Mouse (Mus musculus): ENCODE measurements around the gene Ciart. TPM values are rescaled to one million over a fixed set of nuclear protein-coding genes. Genes with fewer than 3 reads are reported as not detected.

Ciart gene
- 100 to 1,000 TPM; 140 to 198 TPM for total RNA-seq (2023)

GRCm38 (mm10) chr3:95881979-95882815 lies at the start of gene Ciart:
Gene Ciart, minus strand, starts transcription at chr3:95882251.

DNA sequence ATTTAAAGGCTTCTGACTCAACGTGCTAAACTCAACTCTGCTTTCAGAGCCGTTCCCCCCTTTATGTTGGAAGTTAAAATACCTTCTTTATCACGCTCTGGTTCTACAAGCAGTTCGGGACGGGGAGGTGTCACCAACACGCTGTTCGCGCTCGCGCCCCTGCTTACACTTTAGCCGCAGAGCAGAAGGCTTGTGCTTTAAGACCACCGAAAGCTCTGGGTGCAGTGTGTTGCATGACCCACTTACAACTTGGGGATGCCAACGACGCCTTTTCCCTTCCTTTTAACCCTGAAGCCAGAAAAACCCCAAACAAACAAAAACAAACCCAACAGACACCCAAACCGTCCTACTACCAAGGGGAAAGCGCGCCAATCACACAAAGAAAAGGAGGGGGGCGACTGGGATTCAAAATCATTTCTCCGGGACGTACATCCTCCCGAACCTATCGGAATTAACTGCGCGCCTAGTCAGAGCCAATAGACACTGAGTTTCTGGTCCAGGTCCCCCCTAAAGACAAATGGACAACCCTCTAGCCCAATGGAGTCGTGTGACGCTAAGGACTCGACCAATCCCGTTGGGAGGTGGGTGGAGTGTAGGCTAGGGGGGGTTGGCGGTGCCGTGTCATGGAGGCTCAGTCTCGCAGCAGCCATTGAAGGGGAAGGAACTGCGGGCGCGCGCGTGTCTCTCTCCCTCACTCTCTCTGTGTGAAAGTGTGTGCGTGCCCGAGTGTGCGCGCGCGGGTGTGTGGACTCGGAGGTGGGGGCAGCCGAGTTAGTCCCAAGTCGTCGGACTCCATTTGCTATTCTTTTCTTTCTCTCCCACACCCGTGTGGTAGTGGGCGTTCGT lies 46.8 kb upstream of the Ciart start, which contains the start of gene Anp32e:
Anp32e (plus strand) TSS at position 589 of the 846 bp plus-strand sequence.

DNA sequence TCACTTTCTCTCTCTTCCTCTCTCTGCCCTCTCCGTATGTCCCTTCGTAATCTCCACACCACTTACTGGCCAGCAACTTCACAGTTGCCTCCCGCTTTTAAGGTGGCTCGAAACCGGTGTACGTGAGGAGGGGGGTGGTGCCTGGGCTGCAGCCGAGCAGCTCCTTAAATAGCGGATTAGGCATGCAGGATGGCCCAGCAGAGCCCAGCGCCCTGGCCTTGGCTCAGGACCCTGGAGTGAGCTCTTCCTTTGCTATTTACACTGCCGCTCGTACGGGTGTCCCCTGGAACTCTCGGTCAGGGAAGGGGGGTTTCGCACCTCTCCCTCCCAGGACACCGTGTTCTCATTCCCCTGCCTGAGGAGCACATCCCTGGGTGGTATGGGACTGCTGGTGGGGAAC lies 22.5 kb upstream of the Ciart start, which contains the start of gene Car14:
Car14 (minus strand) TSS at position 124 of the 400 bp plus-strand sequence.

GRCm38 (mm10) chr3:95893606-95894316 lies 11.7 kb upstream of the Ciart start, which contains the start of gene Aph1a:
Gene Aph1a, plus strand, starts transcription at chr3:95893969.

GRCm38 (mm10) chr3:95891211-95892065 lies 9.4 kb upstream of the Ciart start, which contains the start of gene BC028528:
Gene BC028528, minus strand, starts transcription at chr3:95892005.

DNA sequence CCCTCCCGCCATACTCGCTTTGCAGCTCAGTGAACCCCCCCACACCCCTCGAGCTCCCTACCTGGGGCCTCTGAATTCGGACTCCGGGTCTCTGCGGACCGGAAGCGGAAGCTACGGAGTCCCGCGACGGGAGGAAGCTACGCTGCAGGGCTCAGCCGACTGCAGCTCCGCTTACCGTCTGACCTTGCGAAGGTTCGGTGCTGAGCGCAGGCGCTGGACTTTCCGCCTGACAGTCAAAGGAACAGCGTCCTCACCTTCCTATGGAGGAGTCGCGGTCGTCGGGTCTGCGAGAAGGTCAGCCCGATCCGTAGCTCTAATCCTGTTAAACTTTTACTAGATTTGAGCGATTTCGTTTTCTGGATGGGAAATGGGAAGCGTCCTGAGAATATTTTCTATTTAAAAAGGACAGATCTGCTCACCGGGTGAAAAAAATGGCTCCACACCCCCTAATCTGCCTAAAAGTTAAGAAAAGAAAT lies 10.6 kb downstream of the Ciart start, which contains the start of gene Mrps21:
Mrps21 (minus strand) TSS at position 128 of the 476 bp plus-strand sequence.

GRCm38 (mm10) chr3:95855502-95856089 lies 26.5 kb downstream of the Ciart start, which contains the start of gene Prpf3:
Gene Prpf3, minus strand, starts transcription at chr3:95855885.

Other genes with a start within 250 kb of the Ciart start
- gene Mcl1, start 223.5 kb downstream of the Ciart start, total RNA-seq (2023), result 100 to 1,000 TPM; 424 to 425 TPM
- gene Adamtsl4, start 194.3 kb downstream of the Ciart start, total RNA-seq (2023), result 10 to 100 TPM; 18.2 to 21.8 TPM
- 10 to 100 TPM in 1 of 2 experiments, 1 to 10 TPM in 1; 8.8 to 11.4 TPM for gene Ecm1, start 142.7 kb downstream of the Ciart start, total RNA-seq (2023)
- gene Tars2, start 122.0 kb downstream of the Ciart start, total RNA-seq (2023), result 100 to 1,000 TPM in 1 of 2 experiments, 10 to 100 TPM in 1; 88.2 to 108 TPM
- 100 to 1,000 TPM; 110 to 111 TPM for gene Rprd2, start 63.4 kb downstream of the Ciart start, total RNA-seq (2023)
- gene Prpf3, start 26.4 kb downstream of the Ciart start, total RNA-seq (2023), result 10 to 100 TPM; 92.7 to 93.4 TPM
- gene Mrps21, start 10.7 kb downstream of the Ciart start, total RNA-seq (2023), result 100 to 1,000 TPM; 114 to 118 TPM
- 10 to 100 TPM; 65.9 to 70.6 TPM for gene BC028528, start 9.8 kb upstream of the Ciart start, total RNA-seq (2023)
- 10 to 100 TPM; 57.0 to 60.6 TPM for gene Aph1a, start 11.7 kb upstream of the Ciart start, total RNA-seq (2023)
- not detected for gene Car14, start 22.4 kb upstream of the Ciart start, total RNA-seq (2023)
- gene Anp32e, start 47.0 kb upstream of the Ciart start, total RNA-seq (2023), result 100 to 1,000 TPM; 106 to 122 TPM
- gene Plekho1, start 113.8 kb upstream of the Ciart start, total RNA-seq (2023), result 100 to 1,000 TPM; 232 to 254 TPM
- 10 to 100 TPM; 22.5 to 26.8 TPM for gene Vps45, start 176.2 kb upstream of the Ciart start, total RNA-seq (2023)
- 10 to 100 TPM; 61.6 to 63.2 TPM for gene Otud7b, start 222.3 kb upstream of the Ciart start, total RNA-seq (2023)

Measured in B cell, adult 67 days (primary cell).